Mouse (Mus musculus): Measurements from ENCODE around the gene Kazn.

- TF ChIP-seq GATA1 (IDR thresholded peaks at IDR 0.05; ENCODE audit: borderline replicate concordance, low read length) (no peak), FLI1 (IDR thresholded peaks at IDR 0.05; ENCODE audit: low read length) (no peak)
These were observed 121.2 kb downstream of the Kazn start for GRCm38 (mm10) chr4:142117993-142118392.

All from megakaryocyte, embryonic 14.5 days (primary cell).